Mouse (Mus musculus): ENCODE measurements at regions not wholly inside any gene's neighbourhood (a gene's known extent, or its start where the extent isn't known, plus 50 kb on each side); places are given as distances from the start of the nearest gene placed in this dataset.
A peak's percentile ranks its signal among the peaks of the same experiment; 100 is the strongest.

GRCm38 (mm10) chr6:93140331-93140731 is 197.0 kb upstream of the Adamts9 start:
- DNase-seq (ENCODE audit: low spot score in 2 of 2) = peak; percentile 9 to 10

GRCm38 (mm10) chr6:93133940-93134339 is 190.6 kb upstream of the Adamts9 start:
- no peak for DNase-seq (ENCODE audit: low spot score in 2 of 2)

GRCm38 (mm10) chr6:93130946-93131685 is 187.8 kb upstream of the Adamts9 start:
- no peak for DNase-seq (ENCODE audit: low spot score in 2 of 2)

- no peak for DNase-seq (ENCODE audit: low spot score in 2 of 2)
Measured at GRCm38 (mm10) chr6:93119482-93119881, 176.2 kb upstream of the Adamts9 start.

- DNase-seq (ENCODE audit: low spot score in 2 of 2) = no peak
Measured at GRCm38 (mm10) chr6:93113361-93113760, 170.1 kb upstream of the Adamts9 start.

- no peak for DNase-seq (ENCODE audit: low spot score in 2 of 2)
Measured at GRCm38 (mm10) chr6:93094730-93095360, 151.6 kb upstream of the Adamts9 start.

GRCm38 (mm10) chr6:93093770-93094169 is 150.5 kb upstream of the Adamts9 start:
- peak; percentile 15 to 22 for DNase-seq (ENCODE audit: low spot score in 2 of 2)

- peak in 1 of 2 experiments; percentile 21 for DNase-seq (ENCODE audit: low spot score in 2 of 2)
Measured at GRCm38 (mm10) chr6:93087329-93087728, 144.0 kb upstream of the Adamts9 start.

- DNase-seq (ENCODE audit: low spot score in 2 of 2) = no peak
Measured at GRCm38 (mm10) chr6:93084286-93084685, 141.0 kb upstream of the Adamts9 start.

- no peak for DNase-seq (ENCODE audit: low spot score in 2 of 2)
Measured at GRCm38 (mm10) chr6:93083716-93084115, 140.4 kb upstream of the Adamts9 start.

- no peak for DNase-seq (ENCODE audit: low spot score in 2 of 2)
Measured at GRCm38 (mm10) chr6:93082205-93082604, 138.9 kb upstream of the Adamts9 start.

- DNase-seq (ENCODE audit: low spot score in 2 of 2) = no peak
Measured at GRCm38 (mm10) chr6:93076681-93077080, 133.4 kb upstream of the Adamts9 start.

GRCm38 (mm10) chr6:93075867-93076266 is 132.6 kb upstream of the Adamts9 start:
- DNase-seq (ENCODE audit: low spot score in 2 of 2) = no peak

GRCm38 (mm10) chr6:93075011-93075410 is 131.7 kb upstream of the Adamts9 start:
- DNase-seq (ENCODE audit: low spot score in 2 of 2) = no peak

- no peak for DNase-seq (ENCODE audit: low spot score in 2 of 2)
Measured at GRCm38 (mm10) chr6:93070916-93071315, 127.6 kb upstream of the Adamts9 start.

GRCm38 (mm10) chr6:93067808-93068207 is 124.5 kb upstream of the Adamts9 start:
- DNase-seq (ENCODE audit: low spot score in 2 of 2) = no peak

- DNase-seq (ENCODE audit: low spot score in 2 of 2) = no peak
Measured at GRCm38 (mm10) chr6:93066553-93067376, 123.5 kb upstream of the Adamts9 start.

- no peak for DNase-seq (ENCODE audit: low spot score in 2 of 2)
Measured at GRCm38 (mm10) chr6:93065917-93066552, 122.7 kb upstream of the Adamts9 start.

GRCm38 (mm10) chr6:93065366-93065765 is 122.1 kb upstream of the Adamts9 start:
- DNase-seq (ENCODE audit: low spot score in 2 of 2) = no peak

GRCm38 (mm10) chr6:93064366-93064765 is 121.1 kb upstream of the Adamts9 start:
- no peak for DNase-seq (ENCODE audit: low spot score in 2 of 2)

GRCm38 (mm10) chr6:93061741-93062140 is 118.4 kb upstream of the Adamts9 start:
- no peak for DNase-seq (ENCODE audit: low spot score in 2 of 2)

- DNase-seq (ENCODE audit: low spot score in 2 of 2) = no peak
Measured at GRCm38 (mm10) chr6:93045524-93045923, 102.2 kb upstream of the Adamts9 start.
